Mouse (Mus musculus) G1E (cell line): ENCODE results near the gene Fezf2.

Experiments used
- CTCF ChIP-seq: IDR thresholded peaks from 2 replicates; pipeline ENCODE4 v1.5.1; 2012; ENCODE audit warnings: low read depth, low read length, inconsistent platforms, mixed read lengths
- GATA1 ChIP-seq: IDR thresholded peaks from 2 replicates; pipeline ENCODE4 v1.6.1; 2012; ENCODE audit warnings: borderline replicate concordance, low read length, inconsistent platforms, mixed read lengths
- TAL1 ChIP-seq: conservative IDR thresholded peaks from 2 replicates; pipeline ENCODE4 v1.6.1; 2012; ENCODE audit warnings: low read depth, low read length, inconsistent platforms, mixed read lengths

DNA sequence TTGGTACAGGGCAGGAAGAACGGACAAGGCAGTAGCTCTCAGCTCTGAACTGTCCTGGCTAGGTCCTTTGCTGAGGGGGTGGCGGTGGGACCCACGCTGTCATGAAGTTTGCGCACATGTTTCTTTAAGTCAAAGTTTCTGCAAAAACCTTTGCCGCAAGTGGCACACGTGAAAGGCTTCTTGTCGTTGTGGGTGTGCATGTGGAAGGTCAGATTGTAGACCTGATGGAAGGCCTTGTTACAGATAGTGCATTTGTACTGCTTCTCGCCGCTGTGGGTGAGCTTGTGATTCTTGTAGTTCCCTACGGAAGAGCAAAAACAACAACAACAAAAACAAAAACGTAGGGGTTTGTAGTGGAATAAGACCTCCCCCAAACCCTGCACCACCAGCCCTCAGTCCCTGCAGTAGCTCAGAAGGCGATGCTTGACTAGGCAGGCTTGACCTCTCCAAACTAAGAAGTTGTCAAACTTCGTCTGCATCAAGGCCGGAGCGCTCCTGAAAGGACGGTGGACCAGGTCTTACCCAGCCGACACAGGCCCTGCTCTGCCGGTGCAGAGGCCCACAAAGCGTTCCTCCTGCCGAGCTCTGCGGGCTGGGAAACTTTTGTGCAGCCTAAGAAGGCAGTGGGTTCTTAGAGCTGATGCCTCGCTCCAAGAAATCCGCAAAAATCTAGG lies 5.4 kb downstream of the Fezf2 start:
- TF ChIP-seq CTCF (no peak), TAL1 (no peak), GATA1 (no peak)
